Mouse (Mus musculus) bone marrow macrophage, adult 2 months (primary cell): Measurements from ENCODE around the gene Adat3.

ENCODE experiments used
- CTCF ChIP-seq: IDR thresholded peaks from 2 replicates; pipeline ENCODE4 v1.5.1; 2012; ENCODE audit warnings: low read depth, mild to moderate bottlenecking, low read length, moderate library complexity
- POLR2A ChIP-seq: IDR thresholded peaks from 2 replicates; pipeline ENCODE4 v1.6.1; 2012; ENCODE audit warnings: mild to moderate bottlenecking, low read depth, low read length, borderline replicate concordance

DNA sequence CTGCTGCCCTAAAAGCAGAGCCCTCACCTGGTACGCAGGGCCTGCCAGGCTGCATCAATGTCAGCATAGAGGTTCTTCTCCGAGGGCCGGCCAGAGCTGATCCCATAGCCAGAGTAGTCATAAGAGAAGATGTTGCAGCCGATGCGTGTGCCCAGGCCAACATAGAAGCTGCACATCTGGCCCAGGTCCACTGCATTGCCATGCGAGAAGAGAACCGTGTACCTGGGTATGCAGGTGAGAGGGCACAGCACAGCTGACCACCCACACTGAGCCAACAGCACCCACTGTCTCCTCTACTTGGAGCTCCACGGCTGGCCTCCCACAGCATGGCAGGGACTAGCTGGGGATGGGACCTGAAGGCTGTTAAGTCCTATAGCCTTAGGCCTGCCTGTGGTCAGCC is 17.1 kb upstream of the Adat3 start:
- TF ChIP-seq POLR2A (no peak), CTCF (no peak)
